Mouse (Mus musculus): Measurements from ENCODE around the gene Col16a1.

Col16a1 gene

DNA sequence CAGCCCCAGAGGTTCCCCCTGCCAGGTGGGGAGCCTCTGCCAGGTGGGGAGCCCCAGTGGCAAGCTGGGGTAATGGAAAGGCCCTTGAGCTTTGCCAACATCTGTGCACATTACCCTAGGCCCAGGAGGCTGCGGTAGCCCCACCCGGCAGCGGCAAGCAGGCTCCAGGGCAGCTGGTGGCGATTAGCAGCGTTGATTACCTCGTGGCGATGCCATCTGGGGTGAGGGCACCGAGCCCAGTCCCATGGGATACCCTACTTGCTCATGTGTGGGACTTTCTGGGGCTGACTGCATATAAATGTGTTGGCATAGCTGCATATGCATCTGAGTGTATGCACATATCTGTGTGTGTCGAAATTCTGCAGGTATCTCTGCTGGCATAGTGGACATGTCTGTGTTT lies 3.4 kb upstream of the Col16a1 start:
- DNase-seq (ENCODE audit: low spot score in 2 of 2), result no peak

GRCm38 (mm10) chr4:130045609-130046008 lies 2.0 kb upstream of the Col16a1 start:
- DNase-seq (ENCODE audit: low spot score in 2 of 2), result no peak

DNA sequence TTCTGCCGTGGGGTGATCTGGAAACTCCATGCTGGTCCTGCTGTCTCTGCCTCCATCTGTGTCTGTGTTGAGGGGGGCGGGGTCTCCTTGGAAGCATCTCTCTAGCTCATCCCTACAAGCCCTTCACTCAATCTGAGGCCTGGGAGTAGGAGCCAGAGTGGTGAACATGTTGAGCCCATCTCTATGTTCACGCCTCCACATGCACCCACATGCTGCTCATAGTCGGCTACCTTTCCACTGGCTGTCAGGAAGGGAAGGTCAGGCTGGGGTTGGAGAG lies 501 bp downstream of the Col16a1 start:
- DNase-seq (ENCODE audit: low spot score in 2 of 2), result no peak

- DNase-seq (ENCODE audit: low spot score in 2 of 2), result peak; percentile 70 to 88
Measured at GRCm38 (mm10) chr4:130050056-130050824, 2.6 kb downstream of the Col16a1 start.

DNA sequence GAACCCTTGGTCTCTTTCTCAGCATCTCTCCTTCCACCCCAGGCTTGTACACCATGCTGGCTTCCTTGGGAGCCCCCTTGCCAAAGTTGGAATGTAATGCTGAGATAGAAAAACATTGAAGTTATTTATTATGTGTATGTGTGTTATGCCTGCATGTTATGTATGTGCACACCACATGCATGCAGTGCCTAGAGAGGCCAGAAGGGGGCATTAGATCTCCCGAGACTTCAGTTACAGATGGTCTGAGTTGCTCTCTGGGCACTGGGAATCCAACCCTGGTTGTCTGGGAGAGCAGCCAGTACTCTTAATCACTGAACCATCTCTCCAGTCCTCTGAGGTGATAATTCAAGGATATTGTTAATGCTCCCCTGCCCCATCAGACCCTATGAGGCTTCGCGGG lies 4.6 kb downstream of the Col16a1 start:
- DNase-seq (ENCODE audit: low spot score in 2 of 2), result no peak

GRCm38 (mm10) chr4:130053111-130053510 lies 5.5 kb downstream of the Col16a1 start:
- no peak for DNase-seq (ENCODE audit: low spot score in 2 of 2)

DNA sequence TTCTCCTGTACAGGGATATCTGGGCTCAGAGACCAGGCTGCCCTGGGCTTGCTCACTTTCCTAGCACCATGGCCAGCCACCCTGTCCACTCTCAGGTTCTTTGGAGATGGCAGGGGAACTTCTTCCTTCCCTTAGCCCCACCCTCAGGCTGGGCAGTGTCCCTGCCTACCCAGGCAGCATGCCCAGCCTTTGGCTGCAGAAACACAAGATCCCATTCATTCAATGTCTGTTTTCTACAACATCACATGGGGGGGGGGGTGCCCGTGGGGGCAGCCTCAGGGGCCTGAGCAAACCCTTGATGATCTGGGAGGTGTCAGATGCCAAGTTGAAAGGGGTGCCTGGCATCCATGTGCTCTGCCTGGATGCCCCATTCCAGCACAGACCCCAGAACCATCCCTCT lies 7.1 kb downstream of the Col16a1 start:
- DNase-seq (ENCODE audit: low spot score in 2 of 2), result no peak

- DNase-seq (ENCODE audit: low spot score in 2 of 2), result no peak
Measured at GRCm38 (mm10) chr4:130055160-130056010, 7.7 kb downstream of the Col16a1 start.

GRCm38 (mm10) chr4:130056011-130056322 lies 8.3 kb downstream of the Col16a1 start:
- no peak for DNase-seq (ENCODE audit: low spot score in 2 of 2)

DNA sequence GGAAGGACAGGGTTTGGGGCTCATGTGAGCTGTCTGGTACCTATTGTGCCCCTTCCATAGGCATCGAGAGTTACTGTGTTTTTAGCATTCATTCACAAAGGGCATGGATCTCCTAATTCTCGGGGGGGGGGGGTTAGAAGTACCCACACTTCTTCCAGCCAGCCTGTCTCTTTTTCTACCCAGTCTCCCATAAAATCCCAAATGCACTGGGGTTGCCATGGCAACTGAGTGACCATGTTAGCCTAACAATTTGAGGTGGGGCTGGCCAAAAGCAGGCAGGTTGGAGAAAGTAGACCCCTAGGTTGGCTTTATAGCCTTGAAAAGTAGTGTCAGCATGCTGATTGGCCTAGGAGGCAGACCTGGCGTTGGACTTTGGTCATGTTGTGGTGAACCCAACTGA lies 8.8 kb downstream of the Col16a1 start:
- DNase-seq (ENCODE audit: low spot score in 2 of 2), result no peak

- DNase-seq (ENCODE audit: low spot score in 2 of 2), result no peak
Measured at GRCm38 (mm10) chr4:130060937-130061336, 13.3 kb downstream of the Col16a1 start.

GRCm38 (mm10) chr4:130063191-130063590 lies 15.6 kb downstream of the Col16a1 start:
- DNase-seq (ENCODE audit: low spot score in 2 of 2), result no peak

- peak in 1 of 2 experiments; percentile 71 for DNase-seq (ENCODE audit: low spot score in 2 of 2)
Measured at GRCm38 (mm10) chr4:130066816-130067215, 19.2 kb downstream of the Col16a1 start.

DNA sequence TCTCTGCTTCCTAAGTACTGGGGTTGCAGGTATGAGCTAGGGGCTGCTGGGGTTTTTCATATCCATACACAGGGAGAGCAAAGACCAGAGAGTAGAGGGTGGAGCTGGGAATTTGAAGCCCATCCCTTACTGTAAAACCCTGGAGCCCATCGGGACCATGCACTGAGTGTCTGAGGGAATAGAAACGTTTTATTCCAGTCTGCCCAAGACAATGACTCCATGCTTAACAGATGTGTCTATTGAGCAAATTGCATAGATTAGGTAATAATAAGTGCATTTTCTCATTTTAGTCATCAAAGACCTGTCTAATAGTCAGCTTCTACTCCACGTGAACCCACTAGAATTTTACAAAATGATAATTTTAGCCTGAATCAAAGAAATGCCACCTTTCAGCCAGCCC lies 22.9 kb downstream of the Col16a1 start:
- no peak for DNase-seq (ENCODE audit: low spot score in 2 of 2)

DNA sequence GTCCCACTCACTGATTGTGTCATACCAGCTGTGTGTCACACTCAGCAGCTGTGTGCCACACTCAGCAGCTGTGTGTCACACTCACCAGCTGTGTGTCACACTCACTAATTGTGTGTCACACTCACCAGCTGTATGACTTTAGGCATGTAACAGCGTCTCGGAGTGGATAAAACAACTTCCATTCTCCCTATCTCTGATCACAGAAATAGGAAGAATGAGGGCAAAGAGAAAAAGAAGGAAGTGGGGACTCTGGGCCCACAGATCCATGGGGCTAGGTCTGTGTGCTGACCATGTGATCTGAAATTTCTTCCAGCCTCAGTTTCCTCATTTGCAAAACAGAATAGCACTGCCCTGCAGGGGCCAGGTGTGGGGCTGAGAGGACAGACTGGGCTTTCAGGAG lies 24.1 kb downstream of the Col16a1 start:
- DNase-seq (ENCODE audit: low spot score in 2 of 2), result no peak

DNA sequence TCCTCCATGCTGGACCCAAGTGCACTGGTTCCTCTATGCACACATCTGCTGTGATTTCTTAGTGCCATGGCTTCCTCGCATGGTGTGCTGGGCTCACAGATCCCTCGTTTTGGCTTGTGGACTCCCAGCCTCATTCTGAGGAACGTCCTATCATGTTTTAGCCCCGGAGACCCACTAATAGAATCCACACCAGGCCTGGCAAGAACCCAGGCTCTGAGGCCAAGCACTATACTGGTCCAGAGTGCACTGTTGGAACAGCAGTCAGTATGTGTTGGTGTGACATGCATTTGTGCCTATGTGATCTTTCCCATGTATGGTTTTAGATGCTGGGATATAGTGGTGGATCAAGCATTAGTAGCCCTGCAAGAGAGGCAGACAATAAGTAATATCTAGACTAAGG lies 25.7 kb downstream of the Col16a1 start:
- DNase-seq (ENCODE audit: low spot score in 2 of 2), result no peak

GRCm38 (mm10) chr4:130074761-130075515 lies 27.3 kb downstream of the Col16a1 start:
- DNase-seq (ENCODE audit: low spot score in 2 of 2), result no peak

GRCm38 (mm10) chr4:130076856-130077255 lies 29.2 kb downstream of the Col16a1 start:
- no peak for DNase-seq (ENCODE audit: low spot score in 2 of 2)

GRCm38 (mm10) chr4:130078816-130079485 lies 31.3 kb downstream of the Col16a1 start:
- DNase-seq (ENCODE audit: low spot score in 2 of 2), result no peak

DNA sequence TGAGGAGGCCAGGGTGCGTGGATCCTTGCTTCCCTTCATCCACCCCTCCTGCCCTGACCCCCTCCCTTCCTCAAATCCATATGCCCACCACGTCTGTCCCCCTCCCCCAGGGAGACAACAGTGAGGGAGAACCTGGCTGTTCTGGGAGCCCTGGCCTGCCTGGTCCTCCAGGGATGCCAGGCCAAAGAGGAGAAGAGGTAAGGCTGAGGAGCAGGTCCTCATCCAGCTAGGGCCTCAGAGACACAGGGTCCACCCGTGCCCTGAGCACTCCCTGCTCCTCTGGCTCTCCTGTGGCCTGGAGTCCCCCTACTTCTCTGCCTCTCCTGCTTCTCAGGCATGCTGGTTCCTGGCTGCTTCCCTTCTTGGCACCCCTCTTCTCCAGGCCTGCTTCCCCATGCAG lies 31.9 kb downstream of the Col16a1 start:
- DNase-seq (ENCODE audit: low spot score in 2 of 2), result no peak

DNA sequence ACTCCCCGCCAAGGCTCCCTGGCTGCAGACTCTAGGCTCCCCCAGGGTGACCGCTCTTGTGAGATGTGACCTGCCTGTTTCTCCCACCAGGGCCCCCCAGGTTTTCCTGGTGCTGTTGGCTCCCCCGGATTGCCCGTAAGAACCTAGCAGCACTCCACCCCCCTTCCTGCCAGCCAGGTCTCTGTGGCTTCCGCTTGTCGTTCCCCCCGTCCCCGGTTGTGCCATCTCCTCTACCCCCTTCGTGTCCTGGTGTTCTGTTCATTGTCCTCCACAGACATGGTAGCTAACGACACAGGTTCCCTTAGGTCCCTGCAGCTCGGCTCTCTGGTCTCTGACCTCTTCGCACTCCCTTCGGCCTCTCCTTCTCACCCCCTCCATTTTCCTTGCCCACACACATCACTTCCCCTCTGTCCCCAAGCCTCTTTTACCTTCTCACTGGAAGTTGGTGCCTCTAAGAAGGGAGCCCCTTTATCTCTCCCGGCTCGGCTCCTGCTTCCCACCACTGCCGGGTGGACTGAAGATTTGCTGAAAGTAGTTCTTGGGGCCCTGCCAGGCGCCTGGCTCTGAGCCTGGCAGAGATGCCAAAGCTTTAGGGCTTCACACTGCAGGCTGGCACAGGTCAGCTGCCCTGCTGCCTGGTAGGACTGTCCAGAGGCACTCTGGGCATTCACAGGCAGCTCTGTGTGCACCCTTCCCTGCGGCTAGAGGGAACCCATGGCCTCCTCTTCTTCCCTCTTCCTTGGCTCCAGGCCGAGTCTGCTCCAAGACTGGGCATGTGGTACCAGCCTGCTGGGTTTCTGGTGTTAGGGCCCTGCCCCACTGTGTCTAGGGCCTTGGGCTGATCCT lies 33.9 kb downstream of the Col16a1 start:
- peak in 1 of 2 experiments; percentile 42 for DNase-seq (ENCODE audit: low spot score in 2 of 2)
